Mouse (Mus musculus): Measurements from ENCODE around the gene Erg. TPM values are rescaled to one million over a fixed set of nuclear protein-coding genes. Genes with fewer than 3 reads are reported as not detected.

Gene Erg
- total and polyA plus RNA-seq, 3 experiments: 0.11 to 0.81 (median 0.34) TPM

- peak; percentile 83 for DNase-seq (ENCODE audit: extremely low read depth)
- Histone ChIP-seq H3K36me3 (replicated peaks in 1 of 2; ENCODE audit: control insufficient read depth in 1 of 2, insufficient read depth in 1 of 2, low read length in 1 of 2) (no peaks in the 10 kb centered on the region), H3K4me1 (ENCODE audit: control insufficient read depth in 1 of 2, insufficient read depth in 2 of 2) (peaks cover 0 to 7% of the 10 kb centered on the region in 2 experiments; a peak in 3 of 4 replicates), H3K9me3 (replicated peaks; ENCODE audit: low read length) (no peaks in the 10 kb centered on the region), H3K9ac (ENCODE audit: insufficient read depth, low read depth) (no peak overlapping the region), H3K4me3 (replicated peaks in 1 of 3; ENCODE audit: low read depth in 2 of 3, low read length in 2 of 3, poor library complexity in 1 of 3) (no peak overlapping the region), H3K27ac (ENCODE audit: insufficient read depth, low read depth) (no peak overlapping the region), H3K79me2 (replicated peaks; ENCODE audit: control insufficient read depth, extremely low read depth, insufficient read depth, poor library complexity, severe bottlenecking) (no peaks in the 10 kb centered on the region), H3K27me3 (replicated peaks) (peaks cover 3% of the 10 kb centered on the region), H3K4me2 (ENCODE audit: insufficient read depth, low read depth, poor library complexity, severe bottlenecking) (no peak overlapping the region)
- in situ Hi-C loops (cut with MboI; ENCODE audit: low pct_ligation_motif_present, low pct_unique_long_range_greater_than_20kb, low sequenced_read_pairs): no loop called here
- TF ChIP-seq IRF4 (IDR thresholded peaks at IDR 0.05; ENCODE audit: low read depth, low read length): 0 out of 2 replicates have a peak, but pooled peaks have one; percentile 21
- peak; percentile 78 for TF ChIP-seq RAD21 (IDR thresholded peaks at IDR 0.05; ENCODE audit: low read depth, low read length)
- peak; percentile 89 to 93 for TF ChIP-seq CTCF (conservative IDR thresholded peaks at IDR 0.05 in 1 of 2, IDR thresholded peaks at IDR 0.05 in 1 of 2; ENCODE audit: low read depth in 2 of 2, low read length in 2 of 2)
- TF ChIP-seq KAT2A (IDR thresholded peaks at IDR 0.05; ENCODE audit: insufficient replicate concordance, low read length): no peak
- TF ChIP-seq SMC3 (IDR thresholded peaks at IDR 0.05; ENCODE audit: low read depth, low read length): peak; percentile 73
- TF ChIP-seq MXI1 (IDR thresholded peaks at IDR 0.05; ENCODE audit: low read depth, low read length): no peak
- TF ChIP-seq JUND (conservative IDR thresholded peaks at IDR 0.05; ENCODE audit: low read depth, low read length): no peak
- TF ChIP-seq MAFK (IDR thresholded peaks at IDR 0.05; ENCODE audit: insufficient replicate concordance, low read length): no peak
- no peak for TF ChIP-seq PAX5 (IDR thresholded peaks at IDR 0.05; ENCODE audit: low read length)
- TF ChIP-seq E2F4 (IDR thresholded peaks at IDR 0.05; ENCODE audit: insufficient replicate concordance, low read depth, low read length): no peak
- TF ChIP-seq UBTF (IDR thresholded peaks at IDR 0.05; ENCODE audit: low read depth, low read length): no peak
- dilution Hi-C loops (cut with MboI; ENCODE audit: extremely low pct_ligation_motif_present, extremely low pct_unique_long_range_greater_than_20kb, low sequenced_read_pairs): no loop called here
Measured at GRCm38 (mm10) chr16:95605304-95605703, 18.9 kb upstream of the Erg start.

- TF ChIP-seq MAZ (IDR thresholded peaks at IDR 0.05; ENCODE audit: low read depth, low read length): no peak
- TF ChIP-seq JUND (conservative IDR thresholded peaks at IDR 0.05; ENCODE audit: low read depth, low read length): no peak
- no peak for TF ChIP-seq E2F4 (IDR thresholded peaks at IDR 0.05; ENCODE audit: insufficient replicate concordance, low read depth, low read length)
- TF ChIP-seq CHD1 (IDR thresholded peaks at IDR 0.05; ENCODE audit: low read depth, low read length): no peak
- no peak for TF ChIP-seq MAX (IDR thresholded peaks at IDR 0.05; ENCODE audit: low read length)
- TF ChIP-seq MEF2A (IDR thresholded peaks at IDR 0.05; ENCODE audit: borderline replicate concordance, low read depth, low read length): no peak
- no peak for TF ChIP-seq ETS1 (conservative IDR thresholded peaks at IDR 0.05; ENCODE audit: low read depth, low read length)
- no peak for TF ChIP-seq UBTF (IDR thresholded peaks at IDR 0.05; ENCODE audit: low read depth, low read length)
- in situ Hi-C loops (cut with MboI; ENCODE audit: low pct_ligation_motif_present, low pct_unique_long_range_greater_than_20kb, low sequenced_read_pairs): no loop called here
Measured at GRCm38 (mm10) chr16:95602504-95602903, 16.1 kb upstream of the Erg start.

More at GRCm38 (mm10) chr16:95602504-95602903, 16.1 kb upstream of the Erg start:
- Histone ChIP-seq H3K4me1 (ENCODE audit: control insufficient read depth in 1 of 2, insufficient read depth in 2 of 2) (peaks cover 0 to 8% of the 10 kb centered on the region in 2 experiments; a peak in 3 of 4 replicates), H3K4me3 (replicated peaks in 1 of 3; ENCODE audit: low read depth in 2 of 3, low read length in 2 of 3, poor library complexity in 1 of 3) (no peak overlapping the region), H3K36me3 (replicated peaks in 1 of 2; ENCODE audit: control insufficient read depth in 1 of 2, insufficient read depth in 1 of 2, low read length in 1 of 2) (no peaks in the 10 kb centered on the region), H3K9me3 (replicated peaks; ENCODE audit: low read length) (no peaks in the 10 kb centered on the region), H3K27me3 (replicated peaks) (peaks cover 3% of the 10 kb centered on the region), H3K9ac (ENCODE audit: insufficient read depth, low read depth) (no peak overlapping the region), H3K27ac (ENCODE audit: insufficient read depth, low read depth) (no peak overlapping the region), H3K79me2 (replicated peaks; ENCODE audit: control insufficient read depth, extremely low read depth, insufficient read depth, poor library complexity, severe bottlenecking) (no peaks in the 10 kb centered on the region), H3K4me2 (ENCODE audit: insufficient read depth, low read depth, poor library complexity, severe bottlenecking) (no peak overlapping the region)
- dilution Hi-C loops (cut with MboI; ENCODE audit: extremely low pct_ligation_motif_present, extremely low pct_unique_long_range_greater_than_20kb, low sequenced_read_pairs): no loop called here
- no peak for DNase-seq (ENCODE audit: extremely low read depth)
